Mouse (Mus musculus) ES-E14 (cell line): ENCODE results near the gene Polr2g. TPM values are rescaled to one million over a fixed set of nuclear protein-coding genes. Genes with fewer than 3 reads are reported as not detected.
A peak's percentile ranks its signal among the peaks of the same experiment; 100 is the strongest.

ENCODE experiments used
- DNase-seq: peaks from one replicate; pipeline ENCODE4 v3.0.0-alpha.2; 2013; ENCODE audit warnings: low read depth, low spot score
- H3K27ac ChIP-seq: 2 replicates; pipeline ENCODE4 v1.5.1; 2012; ENCODE audit warnings: low read depth, mild to moderate bottlenecking, low read length, moderate library complexity, mixed read lengths; ENCODE audit not compliant: poor library complexity, insufficient read depth, severe bottlenecking
- H3K36me3 ChIP-seq: 2 replicates; pipeline ENCODE4 v1.6.1; 2012; ENCODE audit warnings: mild to moderate bottlenecking, low read length, moderate library complexity, mixed read lengths; ENCODE audit not compliant: control insufficient read depth, poor library complexity, insufficient read depth, severe bottlenecking
- H3K4me1 ChIP-seq, 2 experiments: fragments of 150-350 bp in 1 of 2; sonication (generic) in 1 of 2; 2 replicates each; pipeline ENCODE4 v1.6.1; 2012; ENCODE audit warnings: low read length in 2 of 2, mild to moderate bottlenecking in 1 of 2, mixed read lengths in 1 of 2; ENCODE audit not compliant: control insufficient read depth in 2 of 2, insufficient read depth in 2 of 2, poor library complexity in 1 of 2
- H3K4me3 ChIP-seq, 2 experiments: fragments of 150-350 bp in 1 of 2; sonication (generic) in 1 of 2; 2 replicates each; pipeline ENCODE4 v1.5.1; 2012; ENCODE audit warnings: low read length in 2 of 2, low read depth in 1 of 2, mild to moderate bottlenecking in 1 of 2, mixed read lengths in 1 of 2; ENCODE audit not compliant: insufficient read depth in 1 of 2, poor library complexity in 1 of 2, severe bottlenecking in 1 of 2
- H3K9ac ChIP-seq: 2 replicates; pipeline ENCODE4 v1.6.1; 2012; ENCODE audit warnings: low read depth, mild to moderate bottlenecking, low read length, mixed read lengths; ENCODE audit not compliant: poor library complexity, insufficient read depth, severe bottlenecking
- H3K9me3 ChIP-seq: fragments of 150-350 bp; sonication (generic); 2 replicates; pipeline ENCODE4 v1.6.1; 2012; ENCODE audit warnings: low read depth, mild to moderate bottlenecking, low read length; ENCODE audit not compliant: control insufficient read depth, insufficient read depth
- CHD2 ChIP-seq: IDR thresholded peaks from 2 replicates; pipeline ENCODE4 v1.6.1; 2014; ENCODE audit warnings: mild to moderate bottlenecking, low read depth, low read length, inconsistent platforms
- HCFC1 ChIP-seq: IDR thresholded peaks from 2 replicates; pipeline ENCODE4 v1.6.1; 2012; ENCODE audit warnings: low read length, inconsistent platforms, borderline replicate concordance; ENCODE audit not compliant: insufficient read depth
- MAFK ChIP-seq: IDR thresholded peaks from 2 replicates; pipeline ENCODE4 v1.6.1; 2014; ENCODE audit warnings: mild to moderate bottlenecking, low read depth, low read length, inconsistent platforms; ENCODE audit not compliant: insufficient read depth
- ZC3H11A ChIP-seq: IDR thresholded peaks from 2 replicates; pipeline ENCODE4 v1.6.1; 2012; ENCODE audit warnings: low read depth, mild to moderate bottlenecking, inconsistent platforms, low read length, borderline replicate concordance
- ZNF384 ChIP-seq: IDR thresholded peaks from 2 replicates; pipeline ENCODE4 v1.6.1; 2012; ENCODE audit warnings: low read depth, low read length, inconsistent platforms
- in situ Hi-C, 2 experiments: fragments of 600-800 bp; cut with MboI; formaldehyde crosslinking; loops; one replicate each; pipeline ENCODE4 v1.15.1; 2025; ENCODE audit warnings: low sequenced_read_pairs in 2 of 2, inconsistent platforms in 1 of 2; ENCODE audit not compliant: unreplicated experiment in 2 of 2
- total RNA-seq: library from RNA; depleted of rRNA; stranded (reverse); fragments of 300-350 nt; gene quantifications from 2 replicates; pipeline ENCODE4 v1.2.3, GENCODE M21; 2012; rRNA removed

Polr2g gene
- total RNA-seq, result 113 and 144 TPM in 2 replicates

DNA sequence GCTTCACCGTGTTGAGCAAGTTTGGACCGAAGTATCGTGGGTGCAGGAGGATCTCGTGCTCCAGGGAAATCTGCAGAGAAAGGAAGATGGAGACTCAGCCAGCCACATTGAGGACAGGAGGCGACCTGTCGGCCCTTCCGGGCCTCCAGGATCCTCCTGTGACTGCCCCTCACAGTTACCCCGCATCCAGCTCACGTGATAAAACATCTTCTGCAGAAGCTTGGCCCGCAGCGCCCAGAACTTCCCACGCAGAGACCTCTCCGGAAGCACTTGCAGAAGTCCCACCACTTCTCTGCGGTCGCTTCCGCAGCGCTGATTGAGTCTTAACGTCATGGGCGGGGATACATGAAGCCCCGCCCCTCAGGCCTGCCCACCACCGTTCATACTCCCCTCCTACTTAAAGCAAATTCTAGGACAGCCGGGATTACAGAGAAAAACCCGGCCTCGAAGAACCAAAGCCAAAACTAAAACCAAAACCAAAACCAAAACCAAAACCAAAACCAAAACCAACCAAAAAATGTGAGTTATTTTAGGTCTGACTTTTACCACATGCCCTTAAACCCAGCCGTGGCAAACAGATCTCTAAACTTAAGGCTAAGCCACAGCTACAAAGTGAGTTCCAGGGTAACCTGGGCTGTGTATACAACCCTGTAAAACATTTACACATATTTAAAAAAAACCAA, at the start of gene Polr2g:
TSS of gene Polr2g (minus strand) at position 314 of the 683 bp plus-strand sequence.
- no peaks in the 10 kb centered on the region for H3K9me3 ChIP-seq
- TF ChIP-seq MAFK, result no peak
- no peak for TF ChIP-seq HCFC1
- TF ChIP-seq ZC3H11A, result no peak
- no peak for TF ChIP-seq ZNF384
- TF ChIP-seq CHD2, result 0 out of 2 replicates have a peak, but pooled peaks have one; percentile 9
- peaks cover 11% of the 10 kb centered on the region for H3K36me3 ChIP-seq
- DNase-seq, result peak; percentile 85
- peak within 1 kb of the TSS; percentile 82 to 94 for H3K4me3 ChIP-seq
- H3K27ac ChIP-seq, result peak within 1 kb of the TSS; percentile 23; the same call in 1 of the 2 replicates
- in situ Hi-C loops, result no loop called here
- H3K4me1 ChIP-seq, result peaks cover 3 to 6% of the 10 kb centered on the region in 2 experiments; a peak in 2 of 4 replicates
- peak within 1 kb of the TSS; percentile 85 for H3K9ac ChIP-seq

DNA sequence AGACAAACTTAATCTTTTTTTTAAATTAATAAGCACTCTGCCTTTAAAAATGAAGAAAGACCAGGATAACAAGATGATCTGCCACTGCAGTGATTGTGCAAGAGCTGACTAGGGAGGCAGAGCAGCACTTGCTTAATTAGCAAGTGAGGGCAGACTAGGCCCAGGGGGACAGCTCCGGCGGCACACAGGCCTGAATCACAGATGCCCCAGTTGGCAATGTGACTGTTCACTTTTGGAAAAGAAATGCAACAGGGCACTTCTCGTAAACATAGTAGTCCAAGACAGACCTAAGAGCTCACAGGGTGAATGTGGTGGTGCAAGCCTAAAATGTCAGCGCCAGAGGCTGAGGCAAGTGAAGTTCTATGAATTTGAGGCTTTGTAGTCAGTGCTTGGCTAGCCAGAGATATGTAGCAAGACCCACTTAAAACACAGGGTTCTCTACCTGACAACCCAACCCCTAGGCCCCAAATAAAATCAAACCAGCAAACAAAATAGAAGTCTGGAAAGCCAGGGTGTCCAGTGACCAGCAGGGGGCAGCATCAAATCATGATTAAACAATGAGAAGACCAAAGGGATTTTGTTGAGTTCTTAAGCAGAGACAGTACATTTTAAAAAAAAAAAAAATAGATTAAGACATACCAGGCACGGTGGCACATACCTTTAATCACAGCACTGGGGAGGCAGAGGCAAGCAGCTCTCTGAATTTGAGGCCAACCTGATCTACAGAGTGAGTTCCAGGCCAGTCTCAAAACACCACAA, 46.2 kb upstream of the Polr2g start:
- Histone ChIP-seq H3K9ac (no peak overlapping the region), H3K4me1 (peaks cover 0 to 18% of the 10 kb centered on the region in 2 experiments; a peak in 2 of 4 replicates), H3K36me3 (peaks cover 8% of the 10 kb centered on the region; the same call in 1 of the 2 replicates), H3K9me3 (no peaks in the 10 kb centered on the region), H3K4me3 (no peak overlapping the region), H3K27ac (no peak overlapping the region)
- no peak for TF ChIP-seq HCFC1
- TF ChIP-seq ZNF384, result peak; percentile 71
- no peak for TF ChIP-seq CHD2
- no peak for TF ChIP-seq ZC3H11A
- TF ChIP-seq MAFK, result no peak
- in situ Hi-C loops, result no loop called here
- DNase-seq, result peak; percentile 76

DNA sequence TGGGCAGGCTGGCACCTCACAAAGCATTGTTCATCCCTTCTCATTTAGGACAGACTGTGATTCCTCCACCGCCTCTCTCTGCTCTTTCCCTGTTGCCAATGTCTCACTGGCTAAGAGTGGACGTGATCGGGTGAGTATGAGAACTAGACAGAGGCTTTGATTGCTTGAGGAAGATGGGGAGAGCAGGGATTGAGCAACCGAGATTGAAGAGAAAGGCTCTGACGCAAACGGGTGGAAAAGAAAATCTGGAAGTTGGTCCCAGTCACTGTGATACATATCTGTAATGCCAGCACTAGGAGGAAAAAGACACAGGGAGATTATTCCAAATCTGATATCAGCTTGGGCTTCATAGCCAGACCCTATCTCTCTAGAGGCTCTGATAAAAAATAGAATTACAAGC, 44.6 kb upstream of the Polr2g start:
- Histone ChIP-seq H3K9me3 (no peaks in the 10 kb centered on the region), H3K4me1 (peaks cover 2 to 18% of the 10 kb centered on the region in 2 experiments; a peak in 3 of 4 replicates), H3K4me3 (no peak overlapping the region), H3K36me3 (peaks cover 8% of the 10 kb centered on the region; the same call in 1 of the 2 replicates), H3K27ac (no peak overlapping the region), H3K9ac (no peak overlapping the region)
- TF ChIP-seq HCFC1 (no peak), ZC3H11A (no peak), CHD2 (no peak), ZNF384 (no peak), MAFK (no peak)
- in situ Hi-C loops, result no loop called here
- DNase-seq, result no peak

DNA sequence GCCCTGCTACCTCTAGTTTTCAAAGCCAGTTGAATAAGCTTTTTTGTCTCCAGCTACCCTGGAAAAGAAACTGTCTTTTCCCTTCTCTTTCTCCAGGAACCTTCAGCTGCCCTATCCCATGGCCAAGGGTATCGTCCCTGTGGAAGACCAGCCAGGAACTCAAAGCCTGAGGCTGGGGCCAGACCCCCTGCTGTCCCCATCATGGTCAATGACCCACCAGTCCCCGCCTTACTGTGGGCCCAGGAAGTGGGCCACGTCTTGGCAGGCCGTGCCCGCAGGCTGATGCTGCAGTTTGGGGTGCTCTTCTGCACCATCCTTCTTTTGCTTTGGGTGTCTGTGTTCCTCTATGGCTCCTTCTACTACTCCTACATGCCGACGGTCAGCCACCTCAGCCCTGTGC, 42.6 kb upstream of the Polr2g start:
- no peak overlapping the region for H3K27ac ChIP-seq
- in situ Hi-C loops, result no loop called here

More for the DNA sequence above, 42.6 kb upstream of the Polr2g start:
- H3K9me3 ChIP-seq, result no peaks in the 10 kb centered on the region
- no peak for DNase-seq
- H3K4me3 ChIP-seq, result peak overlapping the region in 1 of 2 experiments; percentile 70; a peak in 1 of 4 replicates
- no peak overlapping the region; the same call in 1 of the 2 replicates for H3K9ac ChIP-seq
- peaks cover 1% of the 10 kb centered on the region; the same call in 1 of the 2 replicates for H3K36me3 ChIP-seq
- TF ChIP-seq ZNF384, result no peak
- TF ChIP-seq MAFK, result no peak
- no peak for TF ChIP-seq CHD2
- TF ChIP-seq HCFC1, result no peak
- TF ChIP-seq ZC3H11A, result no peak
- peaks cover 2 to 13% of the 10 kb centered on the region in 2 experiments; a peak in 3 of 4 replicates for H3K4me1 ChIP-seq
